Mouse (Mus musculus) heart, adult 8-10 months (tissue): ENCODE data around the gene Larp4b. TPM values are rescaled to one million over a fixed set of nuclear protein-coding genes. Genes with fewer than 3 reads are reported as not detected.
A peak's percentile ranks its signal among the peaks of the same experiment; 100 is the strongest.

Experiments used
- DNase-seq: peaks from one replicate; pipeline ENCODE4 v3.0.0; 2022; ENCODE audit warnings: low spot score
- total RNA-seq, 4 experiments: library from RNA; stranded (reverse); gene quantifications; 2 replicates each; pipeline ENCODE4 v1.2.4; 2022

Gene Larp4b
- total RNA-seq, 4 experiments from 2014 or later = 61.4 to 87.8 (median 77.9) TPM

DNA sequence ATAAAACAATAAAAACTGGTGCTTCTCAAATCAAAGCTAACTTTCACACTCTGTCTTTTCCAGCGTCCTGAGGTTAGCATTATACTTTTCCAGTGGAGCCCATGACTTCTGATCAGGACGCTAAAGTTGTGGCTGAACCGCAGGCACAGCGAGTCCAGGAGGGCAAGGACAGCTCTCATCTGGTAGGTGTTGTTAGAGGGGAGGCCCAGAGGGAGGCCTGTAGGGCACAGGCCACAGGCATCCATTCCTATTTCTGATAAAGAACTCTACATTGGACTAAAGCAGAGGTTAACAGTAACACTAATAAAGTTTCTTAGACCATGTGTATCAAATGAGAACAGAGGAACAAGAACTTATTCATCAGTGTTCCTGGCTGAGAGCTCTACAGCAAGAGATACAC is 28.4 kb downstream of the Larp4b start:
- no peak for DNase-seq

DNA sequence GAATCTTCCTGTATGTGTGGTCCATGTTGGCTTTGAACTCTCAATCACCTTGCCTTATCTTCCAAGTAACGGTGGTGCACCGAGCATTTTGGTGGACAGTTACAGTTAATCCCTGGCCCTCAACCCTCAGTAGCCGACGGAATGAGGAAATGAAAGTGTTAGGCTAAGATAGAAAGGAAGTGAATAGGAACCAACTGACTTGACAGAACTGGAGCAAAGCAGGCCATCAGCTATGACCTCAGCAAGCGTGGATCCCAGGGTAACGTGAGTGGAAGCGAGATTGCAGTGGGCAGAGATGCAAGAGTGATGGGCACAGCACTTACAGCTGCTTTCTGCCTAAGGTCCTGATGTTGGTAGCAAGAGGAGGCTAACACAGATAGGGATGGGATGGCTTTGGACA is 31.5 kb downstream of the Larp4b start:
- DNase-seq = no peak

DNA sequence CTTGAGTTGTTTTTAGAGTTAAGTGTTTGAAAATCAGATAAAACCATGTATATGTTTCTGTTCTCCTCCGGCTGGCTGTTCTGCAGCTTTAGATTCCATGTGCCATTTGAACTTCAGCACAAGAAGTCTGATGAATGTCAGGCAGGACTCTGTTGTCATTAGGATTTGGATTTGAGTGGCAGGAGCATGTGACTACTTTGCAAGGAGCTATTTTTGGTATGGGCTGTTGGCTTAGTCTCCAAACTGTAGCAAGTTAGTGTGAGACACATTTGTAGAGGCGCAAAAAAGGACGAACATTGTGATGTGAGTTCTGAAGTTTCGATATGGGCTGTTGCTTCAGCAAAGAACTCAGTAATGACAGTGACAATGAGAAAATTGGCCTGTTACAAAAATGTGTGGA is 34.0 kb downstream of the Larp4b start:
- peak; percentile 49 for DNase-seq

DNA sequence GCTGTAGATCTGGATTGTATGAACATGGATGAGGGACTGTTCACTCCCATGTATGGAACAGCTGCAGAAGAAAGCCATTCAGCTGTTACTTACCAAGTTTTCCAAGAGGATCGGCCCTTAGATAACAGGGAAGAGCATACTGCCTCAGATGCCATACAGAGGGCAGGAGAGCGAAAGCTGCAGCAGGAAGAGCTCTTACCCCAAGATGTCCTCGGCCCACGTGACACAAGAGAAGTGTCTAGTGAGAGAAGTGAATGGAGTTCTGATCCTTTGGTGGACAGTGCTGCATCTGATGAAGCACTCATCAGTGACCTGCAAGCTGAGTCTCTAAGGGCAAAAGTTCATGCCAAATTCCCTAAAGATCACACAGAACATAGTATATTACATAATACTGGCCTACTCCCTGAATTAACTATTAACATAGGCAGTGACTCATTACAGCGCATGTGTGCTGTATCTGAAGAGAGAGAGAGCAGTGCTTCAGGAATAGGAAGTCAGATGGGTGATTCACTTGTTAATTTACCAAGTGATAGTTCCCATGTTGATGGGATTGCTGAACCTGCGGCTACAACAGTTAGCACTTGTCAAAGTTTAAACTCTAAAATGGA is 35.1 kb downstream of the Larp4b start:
- no peak for DNase-seq

DNA sequence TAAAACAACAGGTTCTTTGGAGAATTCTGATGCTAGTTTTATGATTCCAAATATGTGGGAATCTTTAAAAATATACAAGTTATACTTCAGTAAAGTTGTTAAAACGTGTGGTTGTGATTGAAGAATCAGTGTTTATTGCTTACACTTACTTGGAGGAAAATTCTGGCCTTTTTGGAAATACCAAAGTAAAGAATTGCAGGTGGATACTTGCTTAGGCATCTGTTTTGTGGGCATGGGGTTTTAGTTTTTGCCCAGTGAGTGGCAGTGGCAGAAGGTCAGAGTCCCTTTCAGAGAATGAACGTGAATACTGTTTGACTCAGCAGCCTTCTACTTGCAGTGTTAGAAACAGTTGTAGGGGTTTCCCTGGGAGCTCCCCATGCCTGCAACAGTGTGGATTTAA is 40.7 kb downstream of the Larp4b start:
- no peak for DNase-seq

DNA sequence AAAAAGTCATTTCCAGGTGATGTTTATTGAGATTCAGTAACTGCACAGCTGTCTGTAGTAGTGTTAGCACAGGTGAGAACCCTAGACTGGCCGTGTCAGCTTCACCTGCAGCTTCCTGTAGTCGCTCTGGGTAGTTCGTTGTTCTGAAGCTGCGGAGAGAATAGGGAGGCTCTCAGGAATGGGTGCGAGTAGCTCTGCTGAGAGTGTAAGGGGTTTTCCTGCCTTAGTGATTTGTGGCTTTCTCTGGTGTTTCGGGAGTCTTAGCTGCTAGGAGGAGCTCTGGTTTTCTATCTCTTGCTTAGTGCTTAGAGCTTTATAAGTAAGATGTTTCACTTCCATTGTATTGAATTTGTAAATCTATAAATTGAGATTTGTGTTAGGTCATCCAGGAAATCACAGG is 42.4 kb downstream of the Larp4b start:
- no peak for DNase-seq

DNA sequence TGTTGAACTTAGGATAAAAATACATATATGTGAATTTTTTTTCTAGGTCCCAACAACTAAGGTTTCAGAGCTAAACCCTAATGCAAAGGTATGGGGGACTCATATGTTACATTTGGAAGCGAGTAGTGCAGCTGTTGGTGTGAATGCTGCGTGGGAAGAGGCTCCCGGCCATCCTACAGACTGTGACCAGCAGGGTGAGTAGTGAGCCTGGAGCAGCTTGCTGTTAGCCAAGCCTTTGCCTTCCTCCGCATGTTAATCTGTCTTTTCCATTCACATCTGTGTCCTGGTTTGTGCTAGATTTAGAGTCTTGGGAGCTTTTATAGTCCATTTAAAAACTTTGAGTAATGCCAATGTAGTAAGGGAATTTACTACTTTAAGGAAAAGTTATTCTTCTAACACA is 43.1 kb downstream of the Larp4b start:
- no peak for DNase-seq

DNA sequence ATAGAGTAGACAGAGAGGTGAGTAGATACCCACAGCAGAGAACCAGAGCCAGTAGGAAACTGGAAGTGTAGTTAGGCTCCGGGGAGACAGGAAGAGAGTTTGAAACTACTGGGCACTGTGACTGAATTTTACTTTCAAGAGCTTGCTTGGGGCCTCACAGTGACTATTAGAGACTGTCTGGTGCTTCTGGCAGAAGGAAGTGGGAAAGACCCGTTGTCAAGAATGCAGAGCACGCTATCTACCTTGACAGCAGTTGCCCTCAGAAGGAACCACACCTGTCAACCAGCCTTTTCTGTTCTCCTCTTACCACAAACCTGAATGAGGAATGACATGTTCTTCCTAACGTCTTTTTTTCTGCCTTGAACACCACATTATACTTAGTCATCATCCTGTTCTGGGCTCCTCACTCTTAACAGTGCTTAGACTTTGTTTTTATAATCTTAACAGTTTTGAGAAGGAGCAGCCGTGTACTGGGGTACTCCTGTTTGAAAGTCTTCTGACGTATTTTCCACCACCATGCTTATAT is 45.8 kb downstream of the Larp4b start:
- no peak for DNase-seq

DNA sequence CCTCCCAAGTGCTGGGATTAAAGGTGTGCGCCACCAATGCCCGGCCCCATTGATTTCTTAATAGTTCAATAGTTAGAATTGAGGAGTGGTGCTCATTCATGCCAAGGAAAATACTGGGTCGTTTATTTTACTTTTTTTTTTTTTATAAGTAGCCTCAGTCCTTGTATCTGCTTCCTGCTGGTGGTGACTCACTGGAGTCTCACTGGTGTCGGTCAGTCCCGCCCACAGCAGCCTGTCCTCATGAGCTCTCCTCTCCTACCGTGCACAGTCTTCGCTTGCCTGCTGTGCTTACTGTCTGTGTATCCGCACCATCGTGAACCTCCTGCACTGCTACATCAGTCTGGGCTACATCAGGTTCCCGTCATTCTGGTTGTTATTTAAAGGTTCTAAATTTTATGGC is 46.5 kb downstream of the Larp4b start:
- DNase-seq = no peak

DNA sequence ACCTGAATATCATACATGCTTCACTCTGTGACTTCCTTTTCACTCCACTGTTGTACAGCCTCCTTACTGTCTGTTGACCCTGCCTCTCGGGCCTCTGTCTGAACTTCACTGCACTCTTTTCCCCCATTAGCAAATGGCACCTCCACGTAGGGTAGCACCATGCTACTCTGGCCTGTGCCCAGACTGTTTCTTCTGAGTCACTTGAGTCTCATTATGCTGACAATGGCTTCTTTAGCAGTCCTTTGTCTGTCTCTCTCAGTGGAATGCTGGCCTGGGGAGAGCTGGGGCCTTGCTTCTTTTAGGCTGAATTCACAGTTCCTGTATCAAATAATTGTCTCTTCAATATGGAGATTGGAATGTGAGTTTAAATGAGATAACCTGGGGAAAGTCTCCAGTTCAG is 48.7 kb downstream of the Larp4b start:
- no peak for DNase-seq

DNA sequence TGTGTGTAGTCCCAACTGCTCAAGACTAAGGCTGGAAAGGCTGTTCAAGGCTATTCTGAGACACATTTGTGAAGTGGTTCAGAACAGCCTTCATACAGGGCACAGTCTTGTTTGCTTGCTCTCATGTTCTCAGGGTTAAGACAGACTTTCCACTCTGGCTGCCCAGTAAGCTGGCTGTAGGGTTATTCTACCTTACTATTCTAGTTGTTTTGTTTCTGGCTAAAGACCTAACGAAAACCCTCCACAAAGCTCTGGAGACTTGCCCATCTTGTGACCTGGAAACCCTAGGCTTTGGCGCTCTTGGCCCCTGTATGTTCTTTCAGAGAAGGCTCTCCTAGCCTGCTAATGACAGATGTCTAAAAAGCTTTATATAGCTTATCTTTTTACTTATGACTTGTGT is 55.1 kb downstream of the Larp4b start:
- DNase-seq = no peak

DNA sequence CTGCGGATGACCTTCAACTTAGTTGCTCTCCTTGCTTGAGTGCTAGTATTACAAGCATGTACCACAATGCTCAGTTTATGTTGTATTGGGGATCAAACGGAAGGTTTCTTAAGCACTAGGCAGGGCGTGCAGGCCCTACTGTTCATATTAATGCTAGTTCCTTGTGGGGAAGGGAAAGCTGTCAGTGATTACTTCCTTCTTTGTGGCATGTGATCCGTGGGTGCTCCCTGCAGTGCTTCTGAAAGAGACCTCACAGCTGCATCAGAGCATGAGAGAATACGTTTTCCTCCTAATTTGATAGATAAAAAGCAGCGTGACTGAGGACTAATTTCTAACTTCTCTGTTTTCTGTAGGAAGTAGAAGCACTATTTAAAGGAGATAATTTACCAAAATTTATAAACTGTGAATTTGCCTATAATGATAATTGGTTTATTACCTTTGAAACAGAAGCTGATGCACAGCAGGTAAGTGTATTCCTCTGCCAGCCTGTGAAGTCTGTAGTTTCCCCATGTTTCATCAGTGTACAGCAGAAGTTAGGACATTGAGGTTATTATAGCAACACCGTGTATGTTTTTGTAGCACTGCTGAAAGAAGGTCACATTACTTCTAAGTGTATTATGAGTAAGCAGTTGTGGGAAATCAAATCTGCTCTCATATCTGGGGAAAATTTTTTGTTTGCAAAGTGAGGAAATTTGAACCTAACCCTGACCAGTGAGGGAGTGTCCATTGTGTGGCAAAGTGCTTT is 56.0 kb downstream of the Larp4b start:
- no peak for DNase-seq

DNA sequence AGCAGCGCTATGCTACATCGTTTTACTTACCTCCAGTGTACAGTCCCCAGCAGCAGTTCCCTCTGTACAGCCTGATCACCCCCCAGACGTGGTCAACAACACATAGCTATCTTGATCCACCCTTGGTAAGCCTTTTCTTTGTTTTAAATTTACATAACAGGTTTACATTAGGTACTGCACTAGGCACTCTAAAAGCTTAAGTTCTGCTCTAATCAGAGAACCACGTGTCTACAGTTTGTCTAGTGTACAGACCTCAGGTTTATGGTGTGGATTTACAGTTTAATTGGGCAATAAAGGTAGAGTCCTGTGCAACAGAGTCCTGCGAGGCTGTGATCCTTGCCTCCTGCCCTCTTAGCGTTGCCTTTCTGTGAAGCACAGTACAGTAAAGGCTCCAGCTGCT is 57.4 kb downstream of the Larp4b start:
- DNase-seq = no peak

DNA sequence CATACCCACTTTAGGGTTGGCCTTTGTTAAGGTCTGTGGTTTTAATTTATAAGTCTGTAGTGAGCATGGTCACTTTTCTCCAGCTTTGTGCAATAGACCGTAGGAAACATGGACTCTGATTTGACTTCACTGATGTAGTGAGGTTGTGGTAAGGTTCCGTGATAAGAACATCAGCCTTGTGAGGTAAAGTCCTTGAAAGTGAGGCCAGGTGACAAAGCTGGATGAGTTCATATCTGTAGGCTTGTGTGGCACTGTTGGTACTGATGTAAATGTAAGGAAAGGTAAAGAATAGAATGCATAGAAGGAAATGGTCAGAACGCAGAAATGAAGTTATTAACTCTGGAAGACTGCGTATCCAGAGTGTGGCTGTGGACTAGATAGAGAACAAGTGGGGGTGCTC is 57.9 kb downstream of the Larp4b start:
- DNase-seq = no peak

DNA sequence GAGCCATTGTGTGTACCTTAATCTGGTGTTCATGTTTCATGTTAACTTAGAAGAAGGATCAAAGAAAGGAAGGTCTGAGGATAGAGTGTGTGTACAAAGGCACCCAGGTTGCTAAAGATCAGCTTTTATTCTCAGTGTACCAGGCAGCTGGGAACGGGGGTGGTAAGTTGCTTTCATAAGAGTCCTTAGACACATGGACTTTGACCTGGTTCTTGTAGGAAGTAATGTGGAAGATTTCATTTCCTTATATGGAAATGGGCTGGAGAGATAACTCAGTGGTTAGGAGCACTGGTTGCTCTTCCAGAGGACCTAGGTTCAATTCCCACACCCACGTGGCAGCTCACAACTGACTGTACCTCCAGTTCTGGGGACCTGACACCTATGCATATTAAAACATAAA is 58.6 kb downstream of the Larp4b start:
- no peak for DNase-seq

DNA sequence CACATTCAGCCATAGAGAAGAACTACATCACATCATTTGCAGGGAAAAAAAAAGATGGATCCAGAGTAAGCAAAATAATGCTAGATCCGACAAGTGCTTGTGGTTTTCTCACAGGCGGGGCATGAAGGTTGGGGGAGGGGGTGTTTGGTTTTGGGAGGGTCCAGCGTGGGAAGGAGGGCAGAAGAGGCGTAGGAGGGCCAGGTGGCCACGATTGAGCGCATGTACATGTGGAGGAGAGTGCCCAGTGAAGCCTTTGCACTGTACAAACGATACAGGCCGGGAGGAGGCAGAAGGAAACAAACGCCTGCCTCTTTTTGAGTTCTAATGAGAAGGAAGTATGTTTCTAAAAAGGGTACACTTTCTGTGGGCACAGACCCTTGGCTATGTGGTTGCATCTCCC is 60.1 kb downstream of the Larp4b start:
- DNase-seq = no peak

DNA sequence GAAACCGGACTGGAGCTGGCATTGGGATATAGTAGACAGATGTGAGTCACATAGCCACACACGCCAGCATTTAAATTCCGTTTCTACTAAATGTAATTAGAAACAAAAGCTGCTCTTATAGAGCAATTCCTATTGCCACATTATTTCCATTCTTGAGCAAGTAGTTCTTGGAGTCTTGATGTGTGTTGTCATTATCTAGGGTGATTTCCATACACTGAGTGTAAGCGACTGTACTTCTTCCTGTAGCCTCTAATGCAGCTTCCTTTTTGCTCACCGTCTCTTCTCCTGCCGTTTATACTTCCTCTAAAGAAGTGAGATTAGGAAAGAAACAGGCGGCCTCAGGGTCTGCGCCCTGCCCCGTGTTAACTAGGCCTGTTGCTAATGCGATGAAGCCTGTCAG is 65.6 kb downstream of the Larp4b start:
- no peak for DNase-seq

DNA sequence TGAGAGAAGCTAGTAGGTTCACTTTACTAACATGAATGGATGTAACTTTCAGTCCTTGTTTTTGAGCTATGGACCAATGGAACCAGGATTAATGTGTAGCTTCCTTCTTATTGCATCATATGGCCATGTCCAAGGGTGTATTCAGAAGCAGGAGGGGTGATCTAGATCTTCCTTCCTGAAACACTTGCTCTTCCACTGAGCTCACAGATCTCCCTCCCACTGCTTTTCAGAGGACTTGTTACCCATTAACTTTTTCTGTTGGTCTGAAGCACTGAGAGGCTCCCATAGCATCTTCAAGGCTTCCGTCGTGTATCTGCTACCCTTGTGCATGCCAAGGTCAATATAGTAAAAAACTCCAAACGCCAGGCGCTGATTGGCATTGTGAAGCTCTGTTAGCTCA is 69.2 kb downstream of the Larp4b start:
- DNase-seq = no peak

DNA sequence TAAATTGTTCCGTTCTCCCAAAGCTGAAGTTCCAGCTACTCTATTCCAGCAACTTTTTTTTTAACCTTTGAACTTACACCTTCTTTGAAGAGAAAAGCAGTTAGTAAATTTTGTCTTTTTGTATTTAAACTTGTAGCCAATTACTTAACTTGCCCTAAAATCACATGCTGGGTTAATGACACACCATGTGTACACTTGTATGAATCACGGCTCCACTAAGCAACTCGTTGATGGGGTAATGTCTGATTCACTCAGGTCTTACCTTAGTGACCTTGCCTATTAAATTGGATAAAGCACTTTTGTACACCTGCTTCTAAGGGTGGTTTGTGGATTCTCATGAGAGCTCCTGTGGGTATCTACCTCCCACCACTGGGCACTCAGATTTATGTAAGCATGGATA is 74.2 kb downstream of the Larp4b start:
- DNase-seq = no peak

DNA sequence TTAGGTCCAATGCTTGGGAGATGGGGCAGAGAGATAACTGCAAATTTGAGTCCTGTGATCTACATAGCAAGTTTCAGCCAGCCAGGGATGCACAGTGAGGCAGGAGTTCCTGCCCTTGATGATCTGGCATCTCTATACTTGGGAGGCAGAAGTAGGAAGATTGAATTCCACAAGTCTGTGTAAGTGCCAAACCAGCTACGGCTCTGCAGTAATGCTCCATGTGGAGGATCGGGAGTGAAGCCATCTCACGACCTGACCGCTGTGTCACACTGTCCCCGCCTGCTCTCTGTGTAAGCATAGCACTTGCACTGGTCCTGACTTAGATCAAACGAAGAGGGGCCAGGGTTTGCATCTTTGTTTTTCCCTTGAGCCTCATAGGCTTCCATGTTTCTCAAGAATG is 75.9 kb downstream of the Larp4b start:
- no peak for DNase-seq

DNA sequence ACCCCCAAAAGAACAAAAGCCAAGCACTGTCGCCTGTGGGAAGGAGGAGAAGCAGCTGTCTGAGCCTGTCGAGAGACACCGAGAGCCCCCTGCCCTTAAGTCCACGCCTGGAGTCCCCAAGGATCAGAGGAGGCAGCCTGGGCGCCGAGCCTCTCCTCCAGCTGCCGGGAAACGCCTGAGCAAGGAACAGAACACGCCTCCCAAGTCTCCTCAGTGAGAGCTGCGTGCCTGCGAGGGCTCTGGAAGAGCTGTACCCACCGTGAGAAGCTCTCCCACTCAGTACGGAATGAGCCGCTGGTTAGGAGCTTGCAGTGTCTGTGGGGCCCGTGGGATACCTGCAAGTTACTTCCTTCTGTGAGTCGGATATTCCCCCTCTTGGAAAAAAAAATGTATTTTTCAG is 77.0 kb downstream of the Larp4b start:
- no peak for DNase-seq

DNA sequence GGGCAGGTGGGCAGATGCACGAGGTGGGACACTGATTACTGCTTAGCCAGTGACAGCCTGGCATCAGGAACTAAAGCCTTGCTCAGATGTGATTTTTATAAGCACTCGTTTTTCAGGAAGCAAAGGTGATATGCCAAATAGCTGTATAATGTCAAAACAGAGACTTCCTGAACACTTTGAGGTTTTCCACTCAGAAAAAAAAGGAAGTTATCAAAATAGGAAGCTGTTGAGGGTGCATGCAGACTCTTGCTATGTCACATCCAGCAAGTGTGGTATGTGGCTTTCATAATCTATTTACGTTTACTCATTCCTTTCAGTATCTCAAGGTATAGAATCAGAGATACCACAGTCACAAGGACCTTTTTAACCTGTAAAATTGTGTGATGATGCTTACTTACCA is 79.7 kb downstream of the Larp4b start:
- no peak for DNase-seq

DNA sequence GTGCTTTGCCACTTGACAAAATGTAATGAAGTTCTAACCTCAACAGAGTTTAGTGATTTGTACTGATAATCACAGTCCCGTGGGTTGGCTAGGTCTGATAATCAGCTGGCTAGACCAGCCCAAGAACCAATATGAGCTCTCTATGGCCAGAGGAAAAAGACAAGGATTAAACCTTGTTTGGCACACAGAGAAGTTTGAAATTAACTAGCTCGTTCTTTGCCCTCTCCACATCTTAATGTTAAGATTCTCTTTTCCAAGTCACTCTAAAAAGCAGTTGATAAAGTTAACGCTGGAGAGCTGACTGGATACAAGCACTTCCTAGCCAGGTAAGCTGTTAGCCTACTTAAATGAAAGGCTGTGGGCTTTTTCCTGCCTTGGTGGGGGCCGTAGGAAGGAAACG is 81.5 kb downstream of the Larp4b start:
- no peak for DNase-seq

DNA sequence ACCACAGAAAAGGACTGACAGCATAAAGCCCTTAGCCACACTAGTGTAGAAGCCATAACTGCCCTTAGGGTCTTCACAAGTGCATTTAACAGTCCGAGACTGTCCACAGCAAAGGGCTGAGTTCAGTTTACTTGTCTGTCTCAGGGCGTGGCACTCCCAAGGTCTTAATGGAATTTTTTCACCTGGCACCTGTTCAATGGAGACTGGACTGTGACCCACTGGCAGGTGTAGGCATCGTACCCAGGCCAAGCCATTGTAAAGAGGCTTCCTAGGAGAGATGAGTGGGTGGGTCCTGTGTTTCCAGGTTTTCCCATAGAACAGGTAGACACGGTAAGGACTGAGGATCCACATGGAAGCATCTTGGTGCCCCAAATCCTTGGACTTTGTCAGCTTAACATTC is 84.6 kb downstream of the Larp4b start:
- no peak for DNase-seq
